Mouse (Mus musculus): ENCODE measurements around the gene Zfp932.
"Not testable (repeated sequence)": the region's sequence is repeated elsewhere in the genome, so short reads cannot be mapped to it uniquely, and the experiment has no call there.

Gene Zfp932

DNA sequence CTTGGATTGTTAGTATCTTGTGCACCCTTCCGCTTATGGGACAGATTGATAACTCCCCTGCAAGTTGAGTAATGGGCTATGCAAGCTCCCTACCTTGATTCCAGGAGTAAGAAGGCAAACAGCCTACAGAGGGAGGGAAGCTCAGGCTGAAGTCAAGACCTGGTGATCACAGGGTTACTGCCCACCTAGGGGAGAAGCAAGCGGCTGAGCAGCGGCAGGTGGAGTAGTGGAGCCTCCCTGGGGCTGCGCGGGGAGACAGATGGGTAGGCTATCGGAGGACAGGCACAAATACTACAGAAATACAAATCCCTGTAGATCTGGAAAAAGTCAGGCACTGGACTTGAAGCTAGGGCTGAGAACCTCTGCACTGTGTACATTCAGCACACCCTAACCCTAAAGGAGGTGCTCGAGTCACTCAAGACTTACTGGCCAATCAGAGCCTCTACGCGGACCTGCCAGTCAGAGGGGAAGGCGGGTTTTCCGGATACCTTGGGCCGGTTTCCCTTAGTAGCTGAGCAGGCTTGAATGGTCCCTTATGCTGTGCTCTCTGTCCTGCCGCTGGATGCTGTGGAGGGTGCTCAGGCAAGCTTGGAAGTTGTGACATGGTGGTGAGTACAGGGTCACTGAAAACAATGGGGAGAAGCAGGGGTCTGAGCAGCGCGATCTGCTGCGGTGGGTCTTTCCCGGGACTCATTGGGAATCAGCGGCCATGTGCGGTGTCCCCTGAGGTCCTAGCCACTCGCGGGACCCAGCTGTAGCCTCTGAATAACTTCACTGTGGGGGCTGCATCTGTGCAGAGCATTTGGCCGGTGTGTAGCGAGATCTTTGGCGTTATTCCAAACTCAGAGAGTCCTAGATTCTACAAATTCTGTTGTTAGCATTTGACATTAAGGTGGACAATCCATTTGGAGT, at the start of gene Zfp932:
TSS of gene Zfp932 (plus strand) at position 496 of the 912 bp plus-strand sequence.
- DNase-seq (ENCODE audit: low spot score): peak; percentile 77

DNA sequence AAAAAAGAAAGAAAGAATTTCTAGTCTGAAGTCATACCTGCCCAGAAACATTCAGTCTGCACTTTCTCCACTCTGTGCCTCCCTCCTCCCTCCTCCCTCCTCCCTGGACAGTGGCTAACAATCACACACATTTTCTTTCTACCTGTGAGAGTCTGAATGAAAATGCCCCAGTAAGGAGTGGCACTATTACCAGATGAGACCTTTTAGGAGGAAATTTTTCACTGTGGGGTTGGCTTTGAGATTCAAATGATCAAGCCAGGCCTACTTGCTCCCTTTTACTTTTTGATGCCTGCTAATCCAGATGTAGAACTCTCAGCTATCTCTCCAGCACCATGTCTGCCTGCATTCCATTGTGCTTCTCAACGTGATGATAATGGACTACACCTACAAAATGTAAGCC, 46.0 kb upstream of the Zfp932 start:
- no peak for DNase-seq (ENCODE audit: low spot score)

DNA sequence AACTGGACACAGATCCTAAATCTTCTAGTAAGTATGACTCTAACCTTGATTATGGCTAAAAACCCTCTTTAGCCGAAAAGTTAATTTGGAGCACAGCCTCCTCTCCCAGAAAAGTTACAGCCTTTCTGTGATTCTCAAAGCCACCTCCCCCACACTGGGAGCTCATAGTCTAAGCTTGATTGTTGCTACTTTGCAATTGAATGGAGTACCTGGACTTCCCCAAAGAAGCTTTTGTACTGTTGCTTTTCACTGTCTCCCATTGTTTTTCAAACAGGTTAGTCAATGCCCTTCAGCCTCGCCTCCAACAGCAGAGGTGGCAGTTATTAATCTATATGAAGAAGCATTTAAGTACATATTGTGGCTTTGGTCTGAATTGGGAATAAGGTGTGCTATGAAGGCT, 15.6 kb upstream of the Zfp932 start:
- DNase-seq (ENCODE audit: low spot score): not testable (repeated sequence)

DNA sequence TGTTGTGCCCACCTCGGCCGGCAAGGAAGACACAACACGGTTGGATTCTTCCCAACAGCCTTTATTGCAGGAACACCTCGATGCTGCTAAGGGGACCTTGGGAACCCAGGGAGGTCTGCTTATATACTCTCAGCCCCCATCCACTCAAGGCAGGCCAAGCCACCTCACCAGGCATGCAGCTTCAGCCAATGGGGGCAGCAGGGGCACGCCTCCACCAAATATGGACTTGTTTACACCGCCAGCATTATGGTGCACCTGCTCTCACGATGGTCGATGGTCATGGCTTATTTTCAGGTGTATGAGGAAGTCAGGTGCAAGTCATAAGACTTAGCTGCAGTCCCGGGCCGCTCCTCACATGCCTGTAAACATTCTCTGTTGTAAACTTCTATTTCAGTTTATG, 860 bp upstream of the Zfp932 start:
- not testable (repeated sequence) for DNase-seq (ENCODE audit: low spot score)

DNA sequence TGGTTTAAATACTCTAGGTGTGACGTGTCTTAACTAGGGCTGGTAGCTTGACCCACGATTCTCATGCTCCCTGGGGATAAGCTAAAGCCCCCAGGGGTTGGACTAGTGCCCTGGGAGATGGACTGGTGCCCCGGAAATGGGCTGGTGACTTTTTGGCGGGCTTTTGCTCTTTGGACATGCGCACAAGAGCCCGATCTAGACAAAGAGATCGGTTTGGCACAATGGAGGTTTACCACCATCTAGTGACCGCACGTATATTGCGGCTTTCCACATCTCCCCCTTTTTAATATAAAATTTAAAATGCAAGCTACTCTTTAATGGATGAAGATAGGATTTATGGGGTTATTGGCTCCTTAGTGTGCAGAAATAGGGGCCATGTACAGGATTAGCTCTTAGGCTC, 19.5 kb downstream of the Zfp932 start:
- not testable (repeated sequence) for DNase-seq (ENCODE audit: low spot score)

DNA sequence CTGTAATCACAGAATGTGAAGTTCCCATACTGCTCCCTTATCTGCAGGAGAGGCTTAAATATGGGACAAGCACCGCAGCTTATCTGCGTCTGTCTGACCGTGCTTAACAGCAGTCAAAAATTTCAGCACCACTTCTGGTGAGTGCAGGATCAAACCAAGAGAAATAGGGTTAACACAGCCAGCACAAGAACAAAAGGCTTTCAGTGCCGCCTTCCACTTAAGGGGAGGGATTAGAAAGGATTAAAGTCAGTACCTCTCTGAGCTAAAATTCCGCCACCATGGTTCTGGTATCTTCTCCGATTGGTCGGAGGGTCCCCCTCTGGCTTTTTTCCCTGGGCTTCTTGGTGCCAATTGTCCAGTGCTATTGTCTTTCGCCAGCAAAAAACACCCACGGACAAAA, 27.0 kb downstream of the Zfp932 start:
- DNase-seq (ENCODE audit: low spot score): no peak

DNA sequence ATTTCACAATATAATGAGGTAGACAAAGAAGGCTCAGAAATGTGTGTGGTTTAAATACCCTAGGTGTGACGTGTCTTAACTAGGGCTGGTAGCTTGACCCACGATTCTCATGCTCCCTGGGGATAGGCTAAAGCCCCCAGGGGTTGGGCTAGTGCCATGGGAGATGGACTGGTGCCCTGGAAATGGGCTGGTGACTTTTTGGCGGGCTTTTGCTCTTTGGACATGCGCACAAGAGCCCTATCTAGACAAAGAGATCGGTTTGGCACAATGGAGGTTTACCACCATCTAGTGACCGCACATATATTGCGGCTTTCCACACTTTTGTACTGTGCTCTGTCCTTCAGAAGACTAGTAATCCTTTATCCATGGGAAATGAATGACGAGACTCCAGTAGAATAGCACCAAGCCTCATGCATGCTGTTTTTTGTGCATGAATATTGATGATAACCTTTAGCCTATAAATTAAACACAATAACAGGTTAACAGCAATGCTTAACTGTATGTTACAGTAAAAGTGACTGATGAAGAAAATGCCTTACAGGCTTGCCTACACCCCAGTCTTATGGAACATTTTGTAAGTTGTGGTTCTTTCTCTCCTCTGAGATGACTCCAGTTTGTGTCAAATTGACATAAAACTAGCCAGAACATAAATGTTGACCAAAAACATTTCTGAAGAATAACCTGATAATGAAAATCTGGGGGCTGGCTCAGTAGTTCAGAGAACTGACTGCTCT, 27.5 kb downstream of the Zfp932 start:
- DNase-seq (ENCODE audit: low spot score): peak; percentile 14

DNA sequence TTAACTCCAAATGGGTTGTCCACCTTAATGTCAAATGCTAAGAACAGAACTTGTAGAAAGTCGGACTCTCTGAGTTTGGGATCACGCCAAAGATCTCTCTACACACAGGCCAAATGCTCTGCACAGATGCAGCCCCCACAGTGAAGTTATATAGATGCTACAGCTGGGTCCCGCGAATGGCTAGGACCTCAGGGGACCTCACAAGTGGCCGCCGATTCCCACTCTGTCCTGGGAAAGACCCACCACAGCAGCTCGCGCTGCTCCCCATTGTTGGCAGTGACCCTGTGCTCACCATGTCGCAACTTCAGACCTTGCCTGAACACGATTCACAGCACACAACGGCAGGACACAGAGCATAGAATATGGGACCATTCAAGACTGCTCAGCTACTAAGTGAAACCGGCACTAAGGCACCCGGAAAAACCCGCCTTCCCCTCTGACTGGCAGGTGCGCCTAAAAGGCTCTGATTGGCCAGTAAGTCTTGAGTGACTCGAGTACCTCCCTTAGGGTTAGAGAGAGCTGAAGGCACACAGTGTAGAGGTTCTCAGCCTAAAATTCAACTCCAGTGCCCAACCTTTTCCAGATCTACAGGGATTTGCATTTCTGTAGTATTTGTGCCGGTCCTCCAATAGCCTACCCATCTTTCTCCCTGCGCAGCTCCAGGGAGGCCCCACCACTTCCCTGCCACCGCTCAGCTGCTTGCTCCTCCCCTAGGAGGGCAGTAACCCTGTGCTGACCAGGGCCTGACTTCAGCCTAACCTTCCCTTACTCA, 61.5 kb downstream of the Zfp932 start:
- peak; percentile 82 for DNase-seq (ENCODE audit: low spot score)

Data from c-Kit-positive CD71-positive TER-119-positive erythroid progenitor cells, embryonic 14.5 days (primary cell).